Mouse (Mus musculus) embryo, embryonic 10 days (tissue): ENCODE results near the gene Sod1.

Experiments
- DNase-seq: peaks from one replicate; pipeline ENCODE4 v3.0.0-alpha.2; 2015; ENCODE audit warnings: low spot score

Gene Sod1

DNA sequence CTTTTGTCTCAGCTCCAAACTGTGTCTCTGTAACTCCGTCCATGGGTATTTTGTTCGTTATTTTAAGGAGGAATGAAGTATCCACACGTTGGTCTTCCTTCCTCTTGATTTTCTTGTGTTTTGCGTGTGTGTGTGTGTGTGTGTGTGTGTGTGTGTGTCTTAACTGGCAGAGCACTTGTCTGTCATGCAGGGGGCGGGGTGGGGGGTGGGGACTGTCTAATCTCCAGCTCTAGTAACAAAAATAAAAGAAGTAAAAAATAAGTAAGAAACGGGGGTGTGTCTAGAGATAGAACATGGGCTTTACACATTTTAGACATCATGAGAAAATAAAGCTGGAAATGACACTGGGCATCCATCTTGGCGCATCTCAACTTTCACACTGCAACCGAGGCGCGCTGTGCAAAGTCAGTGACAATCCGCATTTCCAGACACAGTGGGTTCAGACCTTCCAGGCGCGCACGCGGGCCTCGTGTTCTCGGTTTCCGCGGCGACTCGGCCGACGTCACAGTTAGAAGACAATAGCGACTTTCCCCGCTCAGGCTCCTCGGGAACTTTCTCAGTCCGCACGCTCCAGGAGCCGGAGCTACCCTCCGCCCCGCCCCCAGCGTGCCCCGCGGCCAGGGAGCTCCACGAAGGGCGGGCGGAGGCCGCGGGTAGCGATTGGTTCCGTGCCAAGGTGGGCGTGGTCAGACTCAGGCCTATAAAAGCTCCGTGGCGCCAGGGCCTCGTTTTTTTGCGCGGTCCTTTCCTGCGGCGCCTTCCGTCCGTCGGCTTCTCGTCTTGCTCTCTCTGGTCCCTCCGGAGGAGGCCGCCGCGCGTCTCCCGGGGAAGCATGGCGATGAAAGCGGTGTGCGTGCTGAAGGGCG is at the start of gene Sod1:
Gene Sod1, plus strand, starts transcription at position 729 of the 866 bp plus-strand sequence.
- peak; percentile 97 for DNase-seq

DNA sequence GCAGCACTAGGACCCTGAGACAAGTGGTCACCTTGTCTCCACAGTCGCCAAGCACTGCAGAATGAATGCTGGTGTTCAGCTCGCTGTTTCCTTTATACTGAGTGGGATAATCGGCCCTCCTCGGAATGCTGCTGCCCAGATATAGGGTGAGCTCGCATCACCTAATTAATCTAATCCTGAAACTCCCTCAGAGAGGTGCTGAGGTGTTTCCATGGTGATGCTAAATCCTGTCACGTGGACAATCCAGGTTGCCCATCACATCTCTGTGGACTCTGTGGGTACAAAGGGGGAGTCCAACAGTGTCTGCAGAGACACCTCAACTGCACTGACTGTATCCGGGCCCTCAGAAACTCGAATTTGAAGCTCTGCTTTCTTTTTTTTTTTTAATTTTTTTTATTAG is 49.1 kb upstream of the Sod1 start:
- DNase-seq = no peak

DNA sequence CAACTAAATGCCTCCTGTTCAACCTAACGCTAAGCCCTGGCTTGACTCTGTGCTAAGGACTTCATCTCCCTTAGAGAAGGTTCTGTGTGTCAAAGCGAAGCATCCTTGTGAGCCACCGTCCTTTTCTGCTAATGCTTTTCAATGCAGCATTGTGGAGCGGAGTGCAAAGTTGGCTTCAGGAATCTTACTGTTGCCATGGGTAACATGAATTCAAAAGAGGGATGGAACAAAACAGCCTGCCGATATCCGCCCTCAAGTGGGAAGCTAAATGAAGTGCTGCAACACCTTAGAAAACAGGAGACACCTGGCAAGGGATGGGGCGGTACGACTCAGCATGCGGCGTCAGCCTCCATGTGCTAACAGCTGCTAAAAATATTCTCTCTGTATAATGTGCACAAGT is 44.1 kb upstream of the Sod1 start:
- DNase-seq = peak; percentile 50

DNA sequence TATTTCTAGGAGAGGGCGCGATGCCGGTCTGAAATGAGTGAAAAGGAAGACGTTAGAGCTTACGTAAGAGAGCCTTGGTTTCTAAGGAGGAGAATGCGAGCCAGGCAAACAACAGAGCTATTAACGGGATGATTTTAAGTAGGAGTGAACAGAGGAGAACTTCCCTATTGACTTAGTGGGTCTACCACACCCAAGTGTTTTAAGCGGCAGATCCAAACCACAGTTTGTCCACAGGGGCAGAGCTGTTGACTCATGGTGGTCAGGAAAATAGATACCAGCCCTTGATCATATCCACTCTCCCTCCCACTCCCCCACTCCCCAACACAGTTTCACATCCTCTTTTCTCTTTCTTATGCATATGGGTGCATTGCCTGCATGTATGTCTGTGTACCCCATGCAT is 43.1 kb upstream of the Sod1 start:
- no peak for DNase-seq

DNA sequence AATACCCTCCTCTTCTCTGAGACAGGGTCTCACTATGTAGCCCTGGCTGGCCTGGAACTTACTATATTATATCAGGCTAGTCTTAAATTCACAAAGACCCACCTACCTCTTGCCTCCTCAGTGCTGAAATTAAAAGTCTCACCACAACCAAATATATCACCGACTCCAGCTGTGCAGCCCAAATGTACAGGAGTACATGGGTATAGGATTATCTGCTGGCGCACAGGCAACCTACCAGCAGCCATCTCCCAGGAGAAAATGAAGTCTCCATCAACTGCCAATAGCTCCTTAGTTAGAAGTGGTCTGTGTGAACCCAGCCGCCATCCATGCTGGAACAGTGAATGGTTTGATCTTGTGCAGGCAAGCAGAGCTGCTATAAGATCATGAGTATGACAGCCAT is 42.1 kb upstream of the Sod1 start:
- DNase-seq = no peak

DNA sequence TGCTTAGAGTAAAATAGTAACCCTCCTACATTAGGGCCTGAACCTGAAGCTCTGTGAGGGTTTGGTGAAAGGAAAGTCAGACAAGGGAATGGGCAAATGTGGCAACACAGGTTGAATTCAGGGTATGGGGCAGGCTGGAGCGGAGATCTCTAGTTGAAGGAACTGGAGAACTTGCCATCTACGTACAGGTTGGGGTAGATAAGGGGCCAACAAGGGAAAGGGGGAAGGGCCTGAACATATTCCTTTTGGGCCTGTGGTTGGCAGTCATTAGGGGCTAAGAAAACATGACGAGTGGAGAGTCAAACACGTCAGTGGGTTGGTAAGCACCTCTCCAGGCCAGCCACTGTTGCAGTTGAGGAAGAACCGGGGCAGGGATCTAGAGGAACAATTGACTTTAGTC is 40.7 kb upstream of the Sod1 start:
- DNase-seq = no peak

DNA sequence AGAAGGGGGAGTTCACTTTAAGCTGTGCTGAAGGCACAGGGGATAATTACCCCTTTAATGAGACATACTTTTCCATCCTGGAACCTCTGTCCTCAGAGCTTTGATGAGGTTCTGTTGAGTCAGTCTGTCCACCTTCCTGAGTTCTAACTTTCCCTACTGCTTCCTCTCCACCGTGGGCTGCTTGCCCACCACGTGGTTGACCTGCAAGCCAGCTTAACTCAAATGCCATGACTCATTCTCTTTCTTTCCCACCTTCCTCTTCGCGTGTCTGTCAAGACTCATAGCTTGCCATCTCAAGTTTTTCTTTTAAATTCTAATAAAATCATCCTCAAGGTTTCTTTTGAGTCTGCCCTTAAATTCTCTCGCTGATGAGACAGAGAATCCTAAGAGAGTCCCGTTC is 39.6 kb upstream of the Sod1 start:
- no peak for DNase-seq

DNA sequence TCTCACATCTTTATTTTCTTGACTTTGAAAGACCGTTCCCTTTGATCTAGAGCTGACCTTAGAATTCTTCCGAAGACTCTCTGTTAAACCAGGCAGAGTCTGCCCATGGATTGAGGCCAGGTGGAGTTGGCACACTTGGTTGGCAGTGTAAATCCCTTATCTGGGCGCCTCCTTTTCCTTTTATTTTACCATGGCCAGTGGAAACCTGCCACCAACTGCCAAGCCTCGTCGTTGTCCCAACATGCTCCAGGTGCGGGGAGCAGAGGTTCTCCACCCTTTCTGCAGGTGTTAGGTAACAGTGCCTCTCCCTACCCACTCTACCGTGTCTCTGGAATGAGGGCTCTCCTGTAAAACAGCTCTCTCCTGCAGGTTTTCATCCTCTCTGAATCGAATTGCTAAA is 38.9 kb upstream of the Sod1 start:
- DNase-seq = no peak

DNA sequence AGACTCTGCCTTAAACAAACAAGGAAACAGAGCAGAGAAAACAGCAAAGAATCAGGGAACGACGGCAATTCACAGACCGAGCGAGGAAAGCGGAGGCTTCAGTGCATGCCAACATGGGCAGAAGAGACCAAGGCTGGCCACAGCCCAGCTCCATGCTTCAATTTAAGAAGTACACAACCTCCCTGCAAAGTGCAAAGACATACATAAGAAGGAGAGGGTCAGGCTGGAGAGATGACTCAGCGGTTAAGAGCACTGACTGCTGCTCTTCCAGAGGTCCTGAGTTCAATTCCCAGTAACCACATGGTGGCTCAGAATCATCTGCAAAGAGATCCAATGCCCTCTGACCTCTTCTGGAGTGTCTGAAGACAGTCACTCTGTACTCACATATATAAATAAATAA is 36.4 kb upstream of the Sod1 start:
- no peak for DNase-seq

DNA sequence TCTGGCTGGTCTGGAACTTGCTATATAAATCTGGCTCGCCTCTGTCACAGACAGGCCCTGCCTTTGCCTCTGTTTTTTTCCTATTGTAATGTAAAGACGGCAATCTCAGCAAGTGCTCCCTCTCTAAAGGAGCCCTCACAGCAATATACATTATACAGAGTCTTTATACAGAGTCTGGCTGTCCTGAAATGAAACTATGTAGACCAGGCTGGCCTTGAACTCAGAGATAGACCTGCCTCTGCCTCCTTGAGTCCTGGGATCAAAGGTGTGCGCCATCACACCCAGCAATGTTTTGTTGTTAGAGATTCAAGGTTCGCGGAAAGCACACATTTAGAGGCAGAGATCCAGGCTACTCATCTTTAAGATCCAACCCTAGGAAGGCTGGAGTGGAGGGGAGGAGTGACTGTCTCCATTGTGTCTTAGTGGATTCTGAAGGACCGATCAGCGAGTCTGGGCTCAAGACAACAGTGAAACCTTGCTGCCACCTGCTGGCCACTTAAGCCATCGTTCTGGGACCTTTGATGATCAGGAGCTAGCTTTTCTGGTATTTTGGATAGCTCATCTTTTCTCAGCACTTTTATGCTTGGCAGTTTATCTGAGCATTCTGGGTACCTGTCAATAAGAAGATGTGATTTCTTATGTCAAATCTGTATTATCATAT is 34.5 kb upstream of the Sod1 start:
- peak; percentile 94 for DNase-seq

DNA sequence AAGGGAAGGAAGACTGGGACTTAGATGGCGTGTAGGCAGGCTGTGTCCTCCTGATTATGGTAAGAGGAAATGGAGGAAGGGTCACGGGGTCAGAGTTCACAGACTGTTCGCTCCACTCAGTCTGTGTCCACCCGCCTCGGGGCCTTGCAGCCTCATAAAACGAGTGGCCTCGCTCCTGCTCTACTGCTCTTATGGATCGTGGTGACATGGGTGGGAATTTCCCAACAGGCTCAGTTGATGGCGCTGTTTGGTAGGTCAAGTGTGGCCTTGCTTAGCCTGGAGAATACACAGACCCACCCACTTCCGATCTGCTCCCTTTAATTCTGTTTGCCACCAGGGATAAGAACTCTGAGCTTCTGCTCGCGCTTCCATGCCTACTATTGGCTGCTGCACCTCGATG is 33.1 kb upstream of the Sod1 start:
- DNase-seq = peak; percentile 75

DNA sequence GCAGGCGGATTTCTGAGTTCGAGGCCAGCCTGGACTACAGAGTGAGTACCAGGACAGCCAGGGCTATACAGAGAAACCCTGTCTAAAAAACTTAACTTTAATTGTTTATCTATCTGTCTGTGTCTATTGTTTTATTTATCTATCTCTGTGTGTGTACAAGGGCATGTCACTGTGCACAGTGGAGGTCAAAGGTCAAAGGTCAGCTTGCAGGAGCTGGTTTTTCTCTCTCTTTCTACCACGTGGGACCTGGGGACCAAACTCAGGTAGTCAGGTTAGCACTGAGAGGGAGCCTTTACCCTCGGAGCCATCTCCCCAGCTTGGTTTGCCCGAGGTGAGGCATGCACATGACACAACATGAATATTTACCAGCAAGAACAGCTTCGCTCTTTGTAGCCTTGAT is 29.3 kb upstream of the Sod1 start:
- DNase-seq = no peak

DNA sequence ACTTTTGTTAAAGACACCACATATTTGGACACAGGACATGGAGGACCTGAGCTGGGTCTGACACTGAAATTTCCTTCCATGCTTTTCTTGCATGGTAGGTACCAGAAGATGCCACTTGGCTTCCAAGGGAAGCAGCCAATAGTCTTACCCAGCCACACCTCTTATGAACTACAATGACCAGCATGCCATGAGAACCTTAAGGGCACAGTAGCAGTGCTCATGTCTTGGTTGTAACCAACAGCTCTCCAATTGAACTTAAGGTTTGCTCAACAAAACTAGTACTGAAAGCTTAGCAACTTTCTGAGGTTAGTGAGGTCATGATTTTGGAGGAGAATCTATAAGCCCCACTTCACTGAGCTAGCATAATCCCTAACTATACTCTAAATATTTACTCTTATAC is 26.8 kb upstream of the Sod1 start:
- DNase-seq = no peak

DNA sequence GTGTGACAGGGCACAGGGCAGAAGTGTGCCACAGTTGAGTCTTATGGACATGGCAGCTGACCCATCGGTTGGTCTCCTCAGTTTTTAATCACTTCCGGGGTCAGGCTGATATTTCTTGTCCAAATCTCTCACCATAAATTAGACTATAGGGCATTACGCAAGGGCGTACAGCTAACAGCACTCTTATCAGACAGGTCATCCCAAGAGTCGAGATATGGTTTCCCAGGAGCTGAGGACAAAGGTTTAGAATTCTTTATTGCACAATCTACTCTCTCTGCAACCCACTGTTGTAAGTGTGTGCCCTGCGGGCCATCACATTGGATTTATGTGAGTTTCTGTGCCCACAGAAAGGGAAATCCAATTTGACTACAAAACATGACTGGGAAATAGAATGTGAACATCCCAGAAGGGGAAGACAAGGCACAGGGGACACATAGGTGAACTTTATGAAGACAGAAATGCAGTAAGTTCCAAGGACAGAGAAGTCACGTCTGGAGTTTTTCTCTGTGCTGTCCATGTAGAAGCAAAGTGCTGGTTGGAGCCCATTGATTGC is 23.8 kb upstream of the Sod1 start:
- DNase-seq = no peak

DNA sequence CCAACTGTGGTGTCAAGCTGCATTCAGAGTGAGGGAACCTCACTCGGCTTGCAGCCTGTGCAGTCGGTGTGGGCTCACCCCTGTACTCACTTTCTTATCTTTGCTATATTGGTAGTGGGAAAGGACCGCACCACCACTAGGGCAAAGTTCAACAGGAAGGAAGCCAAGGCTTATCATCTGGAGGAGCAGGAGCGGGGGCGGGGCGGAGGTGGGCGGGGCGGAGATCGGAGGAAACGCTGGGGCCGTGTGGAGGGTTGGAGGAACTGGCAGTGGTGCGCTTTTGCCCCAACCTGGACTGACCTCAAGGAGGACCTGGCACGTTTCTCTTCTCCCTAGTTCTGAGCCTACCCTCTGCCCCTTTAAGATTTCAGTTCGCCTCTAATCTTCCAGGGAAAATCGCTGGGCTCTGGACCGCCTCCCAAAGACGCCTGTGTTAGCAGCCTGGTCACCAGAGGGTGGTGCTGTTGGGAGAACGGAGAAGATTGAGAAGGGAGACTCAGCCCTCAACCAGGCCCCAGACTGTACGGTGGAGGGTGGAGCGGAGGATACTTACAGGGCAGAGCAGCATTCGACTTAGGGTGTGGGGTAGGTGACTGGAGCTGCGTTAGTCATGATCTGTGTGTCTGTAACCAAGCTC is 23.1 kb upstream of the Sod1 start:
- DNase-seq = peak; percentile 85

DNA sequence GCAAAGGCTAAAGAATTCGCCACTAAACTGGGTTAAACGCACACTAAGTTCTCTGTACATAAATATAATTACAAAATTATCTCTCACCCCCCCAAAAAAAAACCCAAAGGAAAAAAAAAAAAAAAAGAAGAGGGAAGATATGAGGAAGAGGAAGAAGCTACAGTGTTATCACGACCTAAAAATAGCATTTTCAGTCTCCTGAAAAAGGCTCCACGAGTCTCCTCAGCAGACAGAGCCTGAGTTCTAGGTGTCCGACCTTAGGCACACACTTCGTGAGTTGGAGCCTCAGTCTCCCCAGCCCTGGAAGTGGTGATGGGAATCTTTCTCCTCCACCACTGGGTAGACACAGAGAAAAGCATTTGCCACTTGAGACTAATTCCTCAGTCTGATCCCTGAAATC is 21.9 kb upstream of the Sod1 start:
- DNase-seq = no peak

DNA sequence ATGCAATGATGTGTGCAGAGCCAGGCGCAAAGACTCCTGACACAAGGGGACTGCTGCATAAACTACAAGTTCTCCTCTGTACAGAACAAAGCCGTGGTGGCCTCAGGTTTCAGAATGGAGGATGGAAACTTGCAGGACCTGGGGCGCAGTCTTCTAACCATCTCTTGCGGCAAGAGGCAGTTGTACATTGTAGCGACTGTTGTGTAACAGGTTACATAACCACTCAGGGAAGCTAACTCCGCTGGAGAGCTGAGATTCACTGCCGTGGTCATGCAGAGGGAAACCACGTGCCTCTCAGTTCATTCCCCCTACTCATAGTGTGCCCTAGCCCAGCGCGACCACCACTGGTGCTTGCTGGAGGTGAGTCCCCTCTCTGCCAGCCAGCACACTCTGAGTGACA is 21.4 kb upstream of the Sod1 start:
- DNase-seq = no peak

DNA sequence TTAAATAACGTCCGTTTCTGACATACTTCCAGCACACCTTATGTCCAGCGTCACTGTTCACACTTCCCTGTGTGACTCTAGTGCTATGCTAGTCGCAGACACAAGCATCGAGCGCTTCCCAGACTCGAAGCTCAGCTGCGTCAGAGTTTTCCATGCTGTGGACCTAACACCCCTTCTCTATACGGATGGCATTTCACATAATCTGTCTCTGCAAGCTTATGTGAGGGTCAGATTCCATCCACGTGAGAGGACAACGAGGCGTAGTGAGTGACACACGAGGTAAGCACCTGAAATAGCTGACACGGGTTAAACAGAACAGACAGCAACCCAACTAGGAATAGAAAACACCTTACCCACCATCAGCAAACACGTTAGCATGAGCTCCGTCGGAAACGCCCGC is 18.4 kb upstream of the Sod1 start:
- no peak for DNase-seq

DNA sequence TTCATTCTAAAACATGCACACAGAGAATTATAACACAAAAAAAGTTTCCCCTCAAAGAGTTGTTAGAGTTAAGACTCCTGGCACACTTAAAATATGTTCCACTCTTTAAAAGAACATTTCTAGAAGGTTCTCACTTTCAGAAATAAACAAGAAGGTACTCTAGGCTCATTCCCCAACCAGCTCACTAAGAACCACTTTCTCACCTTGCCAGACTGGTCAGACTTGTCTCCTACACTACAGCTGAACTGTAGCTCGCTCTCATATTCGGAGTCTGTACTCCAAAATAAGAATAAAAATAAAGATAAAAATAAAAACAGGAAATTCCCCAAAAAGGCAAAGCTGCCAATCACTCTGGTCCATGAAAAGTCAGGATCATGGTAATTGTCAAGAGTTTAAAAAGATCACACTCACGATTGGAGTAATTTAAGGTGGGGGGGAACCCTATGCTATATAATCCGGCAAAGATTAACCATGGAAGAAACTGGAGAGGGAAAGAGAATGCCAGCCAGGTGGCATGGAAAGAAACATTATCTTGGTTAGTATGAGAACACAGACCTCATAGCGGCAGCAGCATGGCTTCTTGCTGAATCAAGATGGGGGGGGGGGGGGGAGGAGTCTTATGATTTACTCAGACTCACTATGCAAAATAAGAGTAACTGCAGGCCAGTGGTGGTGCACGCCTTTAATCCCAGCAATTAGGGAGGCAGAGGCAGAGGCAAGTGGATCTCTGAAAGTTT is 17.2 kb upstream of the Sod1 start:
- DNase-seq = no peak

DNA sequence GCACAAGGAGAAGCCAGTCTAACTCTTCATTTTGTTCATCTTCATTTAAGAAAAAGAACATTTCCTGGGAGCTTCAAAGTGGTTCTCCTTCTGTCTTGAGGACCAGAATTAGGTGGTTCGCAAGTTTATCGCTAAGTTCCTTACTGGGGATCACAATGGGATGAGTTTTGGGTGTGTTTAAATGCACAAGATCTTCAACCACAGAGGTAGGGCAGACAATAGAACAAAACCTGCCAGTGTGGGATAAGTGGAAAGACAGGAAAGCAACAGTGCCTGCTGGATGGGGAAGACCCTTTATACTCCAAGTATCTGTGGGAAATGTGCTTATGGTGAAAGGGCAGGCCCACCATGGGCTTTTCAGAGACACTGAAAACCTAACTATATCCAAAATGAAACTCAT is 15.7 kb upstream of the Sod1 start:
- no peak for DNase-seq

DNA sequence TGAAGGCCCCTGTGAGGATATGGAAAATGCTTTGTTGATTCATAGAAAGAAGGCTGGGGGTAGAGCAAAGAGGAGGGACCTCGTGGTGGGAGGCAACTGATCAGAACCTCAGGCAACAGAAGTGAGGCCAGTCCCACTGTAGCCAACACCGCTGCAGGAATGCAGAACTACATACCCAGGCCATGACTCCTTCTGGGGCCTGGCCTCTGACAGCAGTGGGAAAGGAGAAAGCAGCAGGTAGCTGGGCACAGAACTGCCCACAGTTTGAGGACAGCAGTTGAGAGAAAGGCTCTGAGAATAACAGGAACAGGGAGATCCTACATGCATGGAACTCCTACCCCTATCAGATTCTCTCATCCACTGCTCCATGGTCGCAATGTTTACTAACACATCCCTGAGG is 11.6 kb upstream of the Sod1 start:
- DNase-seq = no peak

DNA sequence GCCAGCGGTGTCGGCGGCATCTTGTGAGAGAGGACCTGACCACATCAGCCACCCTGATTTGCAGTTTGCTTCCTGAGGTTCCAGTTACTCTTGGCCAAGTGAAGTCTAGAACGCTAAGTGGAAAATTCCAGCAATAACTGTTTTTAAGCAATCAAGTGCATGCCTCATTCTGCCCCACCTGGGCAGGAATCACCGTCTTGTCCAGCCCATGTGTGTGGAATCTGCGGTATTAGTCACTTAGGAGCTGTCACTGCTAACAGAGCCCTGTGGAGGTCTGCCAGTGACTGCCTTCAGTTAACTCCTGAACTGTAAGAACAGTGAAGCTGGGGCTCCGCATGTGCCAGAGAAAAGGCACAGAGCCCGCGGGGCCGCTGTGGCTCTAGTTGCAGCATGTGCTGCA is 9.8 kb upstream of the Sod1 start:
- no peak for DNase-seq
